Mouse (Mus musculus) cerebellum, postnatal 36 days (tissue): ENCODE data around the gene Usp32.
"Not testable (repeated sequence)": the region's sequence is repeated elsewhere in the genome, so short reads cannot be mapped to it uniquely, and the experiment has no call there.

Experiments
- DNase-seq, 2 experiments: peaks; one replicate each; pipeline ENCODE4 v3.0.0; 2021 to 2022; ENCODE audit warnings: mixed read lengths in 2 of 2

Gene Usp32

GRCm38 (mm10) chr11:85139581-85140540 lies at the start of gene Usp32:
Gene Usp32 (minus strand): TSS chr11:85140161.
- DNase-seq, result peak; percentile 94 to 97

- DNase-seq, result no peak
Measured at GRCm38 (mm10) chr11:85189110-85189509, 49.1 kb upstream of the Usp32 start.

- no peak for DNase-seq
Measured at GRCm38 (mm10) chr11:85184839-85185238, 44.9 kb upstream of the Usp32 start.

GRCm38 (mm10) chr11:85184082-85184481 lies 44.1 kb upstream of the Usp32 start:
- peak; percentile 34 to 46 for DNase-seq

- peak in 1 of 2 experiments; percentile 17 for DNase-seq
Measured at GRCm38 (mm10) chr11:85183284-85183779, 43.4 kb upstream of the Usp32 start.

- peak; percentile 74 to 75 for DNase-seq
Measured at GRCm38 (mm10) chr11:85182617-85183283, 42.8 kb upstream of the Usp32 start.

GRCm38 (mm10) chr11:85178413-85178812 lies 38.5 kb upstream of the Usp32 start:
- DNase-seq, result no peak

- DNase-seq, result no peak
Measured at GRCm38 (mm10) chr11:85177761-85178160, 37.8 kb upstream of the Usp32 start.

- no peak for DNase-seq
Measured at GRCm38 (mm10) chr11:85175941-85176340, 36.0 kb upstream of the Usp32 start.

- DNase-seq, result no peak
Measured at GRCm38 (mm10) chr11:85170833-85171232, 30.9 kb upstream of the Usp32 start.

- DNase-seq, result peak; percentile 89 to 92
Measured at GRCm38 (mm10) chr11:85170058-85170740, 30.2 kb upstream of the Usp32 start, which contains the start of gene 1700125H20Rik. Gene 1700125H20Rik (plus strand): TSS chr11:85170404.

GRCm38 (mm10) chr11:85167503-85167902 lies 27.5 kb upstream of the Usp32 start:
- no peak for DNase-seq

- DNase-seq, result no peak
Measured at GRCm38 (mm10) chr11:85164371-85164770, 24.4 kb upstream of the Usp32 start.

- DNase-seq, result not testable (repeated sequence)
Measured at GRCm38 (mm10) chr11:85163014-85163413, 23.1 kb upstream of the Usp32 start.

GRCm38 (mm10) chr11:85157301-85157700 lies 17.3 kb upstream of the Usp32 start:
- DNase-seq, result no peak

GRCm38 (mm10) chr11:85152256-85152930 lies 12.4 kb upstream of the Usp32 start:
- no peak for DNase-seq

- DNase-seq, result peak in 1 of 2 experiments; percentile 24
Measured at GRCm38 (mm10) chr11:85138776-85139474, 1.0 kb downstream of the Usp32 start.

- DNase-seq, result no peak
Measured at GRCm38 (mm10) chr11:85131542-85131941, 8.4 kb downstream of the Usp32 start.

GRCm38 (mm10) chr11:85128883-85129282 lies 11.1 kb downstream of the Usp32 start:
- DNase-seq, result no peak

- DNase-seq, result no peak
Measured at GRCm38 (mm10) chr11:85126257-85127102, 13.5 kb downstream of the Usp32 start.
